Mouse (Mus musculus) cerebellum, postnatal 25 days (tissue): ENCODE measurements at regions not wholly inside any gene's neighbourhood (a gene's known extent, or its start where the extent isn't known, plus 50 kb on each side); places are given as distances from the start of the nearest gene placed in this dataset.

Experiments
- DNase-seq, 2 experiments: peaks; one replicate each; pipeline ENCODE4 v3.0.0; 2021; ENCODE audit warnings: mixed read lengths in 2 of 2

DNA sequence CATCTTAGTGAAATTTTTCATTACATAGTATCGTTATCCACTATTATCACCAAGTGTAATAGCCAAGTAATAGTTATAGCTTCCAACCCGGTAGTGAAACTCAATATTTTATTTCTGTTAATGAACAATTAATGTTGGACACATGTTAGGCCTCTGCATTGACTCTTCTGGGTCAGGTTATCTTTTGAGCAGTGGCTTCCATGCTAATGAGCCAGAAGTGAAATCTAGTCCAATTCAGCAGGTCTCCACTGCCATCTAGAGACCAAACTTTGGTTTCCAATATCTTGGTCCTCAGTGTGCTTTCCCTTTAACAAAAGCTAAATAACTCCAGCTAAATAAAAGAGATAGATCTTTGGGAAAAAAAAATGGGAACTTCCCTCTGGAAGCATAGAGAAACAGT lies 258.9 kb upstream of the Aldoart1 start:
- peak in 1 of 2 experiments; percentile 12 for DNase-seq
